Mouse (Mus musculus) liver, adult 2 months (tissue): Measurements from ENCODE around the gene Bik.

ENCODE experiments used
- CTCF ChIP-seq: fragments of 200-500 bp; IDR thresholded peaks from 2 replicates; pipeline ENCODE4 v1.5.1; 2011; ENCODE audit warnings: low read depth, low read length, control low read depth
- POLR2A ChIP-seq: fragments of 200-500 bp; IDR thresholded peaks from 2 replicates; pipeline ENCODE4 v1.6.1; 2011; ENCODE audit warnings: low read length, control low read depth; ENCODE audit not compliant: insufficient read depth; ENCODE audit errors: extremely low read depth

- TF ChIP-seq POLR2A (no peak), CTCF (no peak)
These were observed 46.9 kb downstream of the Bik start for GRCm38 (mm10) chr15:83573606-83574005.
